Mouse (Mus musculus): ENCODE measurements around the gene Cbwd1. TPM values are rescaled to one million over a fixed set of nuclear protein-coding genes. Genes with fewer than 3 reads are reported as not detected.
"Not testable (repeated sequence)": the region's sequence is repeated elsewhere in the genome, so short reads cannot be mapped to it uniquely, and the experiment has no call there.

Gene Cbwd1
- total RNA-seq, 2 experiments from 2014 or later: 13.8 to 14.8 TPM

DNA sequence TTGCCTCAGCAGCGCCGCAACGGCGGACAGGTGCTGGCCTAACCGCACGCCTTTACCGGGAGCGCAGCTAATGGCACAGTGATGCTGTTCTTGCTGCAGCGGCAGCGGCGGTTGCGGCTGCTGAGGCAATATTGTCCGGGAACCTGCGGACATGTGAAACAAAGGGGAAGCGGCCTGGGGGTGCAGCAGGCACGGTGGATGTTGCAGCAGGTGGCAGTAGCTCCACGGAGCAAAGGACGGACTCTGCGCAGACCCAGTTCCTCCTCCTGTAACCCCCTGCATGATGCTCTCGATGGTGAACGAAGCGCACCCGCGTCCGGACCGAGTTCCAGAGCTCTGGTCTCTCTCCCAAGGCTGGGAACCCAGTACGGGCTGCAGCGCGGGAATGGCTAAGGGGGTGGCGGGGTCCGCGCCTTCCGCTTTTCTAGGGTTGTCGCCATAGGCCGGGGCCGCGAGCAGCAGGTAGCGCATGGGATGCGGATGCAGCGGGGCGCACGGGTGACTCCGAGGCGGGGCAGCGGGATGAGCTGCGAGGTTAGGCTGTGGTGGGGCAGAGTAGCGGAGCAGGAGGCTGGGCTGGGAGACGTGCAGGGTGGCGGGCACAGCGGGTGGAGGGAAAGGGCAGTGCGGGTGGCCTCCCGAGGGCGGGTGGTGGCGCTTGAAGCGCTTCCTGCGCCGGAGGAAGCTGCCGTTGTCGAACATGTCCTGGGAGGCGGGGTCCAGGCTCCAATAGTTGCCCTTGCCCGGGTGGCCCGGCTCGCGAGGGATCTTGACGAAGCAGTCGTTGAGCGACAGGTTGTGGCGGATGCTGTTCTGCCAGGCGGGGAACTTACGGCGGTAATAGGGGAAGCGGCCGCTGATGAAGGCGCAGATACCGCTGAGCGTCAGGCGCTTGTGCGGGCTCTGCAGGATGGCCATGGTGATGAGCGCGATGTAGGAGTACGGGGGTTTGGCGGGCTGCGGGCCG is 61.5 kb downstream of the Cbwd1 start:
- intact Hi-C loops (cut with DNase I): loop anchor here (5.0 kb wide), 2 partner anchors 707 to 772 kb away; partner anchors contain the start of gene Dmrt2
- DNase-seq (ENCODE audit: low spot score in 2 of 2): no peak

DNA sequence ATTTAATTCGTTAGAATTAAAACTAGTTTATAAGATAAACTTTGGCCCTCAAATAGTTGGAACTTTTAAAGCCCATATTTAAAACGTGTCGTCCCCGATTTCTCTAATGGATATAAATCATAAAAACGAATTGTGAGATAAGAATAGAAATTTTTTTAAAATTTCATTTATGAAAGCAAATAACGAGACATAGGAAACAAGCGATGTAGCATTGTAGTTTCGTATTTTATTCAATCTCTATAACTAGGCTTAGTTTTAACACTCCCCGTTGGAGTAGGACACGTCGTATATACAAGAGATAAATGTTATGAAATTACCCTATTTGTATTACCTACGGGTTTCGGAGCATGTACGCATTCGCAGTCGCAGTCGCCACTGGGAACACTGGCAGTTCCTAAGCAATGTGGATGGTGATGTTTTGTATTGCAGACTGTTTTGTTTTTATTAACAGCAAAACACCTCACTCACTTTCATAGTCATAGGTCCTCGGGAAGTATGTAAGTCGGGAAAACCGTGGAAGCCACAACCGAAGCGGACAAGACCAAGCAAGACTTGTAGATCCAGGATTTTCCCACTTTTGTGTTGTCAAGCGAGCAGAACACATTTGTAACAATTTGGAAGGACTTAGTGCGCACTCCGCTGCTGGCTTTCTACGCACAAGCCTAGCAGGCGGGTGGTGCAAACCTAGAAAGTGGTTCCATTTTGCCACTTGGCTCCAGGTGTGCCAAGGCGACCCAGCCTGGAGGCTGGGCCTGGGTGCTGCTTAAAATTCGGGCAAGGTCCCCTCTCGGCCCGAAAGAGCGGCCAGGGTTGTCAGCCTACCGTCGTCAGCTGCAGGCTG is 62.5 kb downstream of the Cbwd1 start:
- DNase-seq (ENCODE audit: low spot score in 2 of 2): peak in 1 of 2 experiments; percentile 17
- intact Hi-C loops (cut with DNase I): loop anchor here (5.0 kb wide), 1 partner anchor 708 kb away; no protein-coding TSS in a partner anchor

DNA sequence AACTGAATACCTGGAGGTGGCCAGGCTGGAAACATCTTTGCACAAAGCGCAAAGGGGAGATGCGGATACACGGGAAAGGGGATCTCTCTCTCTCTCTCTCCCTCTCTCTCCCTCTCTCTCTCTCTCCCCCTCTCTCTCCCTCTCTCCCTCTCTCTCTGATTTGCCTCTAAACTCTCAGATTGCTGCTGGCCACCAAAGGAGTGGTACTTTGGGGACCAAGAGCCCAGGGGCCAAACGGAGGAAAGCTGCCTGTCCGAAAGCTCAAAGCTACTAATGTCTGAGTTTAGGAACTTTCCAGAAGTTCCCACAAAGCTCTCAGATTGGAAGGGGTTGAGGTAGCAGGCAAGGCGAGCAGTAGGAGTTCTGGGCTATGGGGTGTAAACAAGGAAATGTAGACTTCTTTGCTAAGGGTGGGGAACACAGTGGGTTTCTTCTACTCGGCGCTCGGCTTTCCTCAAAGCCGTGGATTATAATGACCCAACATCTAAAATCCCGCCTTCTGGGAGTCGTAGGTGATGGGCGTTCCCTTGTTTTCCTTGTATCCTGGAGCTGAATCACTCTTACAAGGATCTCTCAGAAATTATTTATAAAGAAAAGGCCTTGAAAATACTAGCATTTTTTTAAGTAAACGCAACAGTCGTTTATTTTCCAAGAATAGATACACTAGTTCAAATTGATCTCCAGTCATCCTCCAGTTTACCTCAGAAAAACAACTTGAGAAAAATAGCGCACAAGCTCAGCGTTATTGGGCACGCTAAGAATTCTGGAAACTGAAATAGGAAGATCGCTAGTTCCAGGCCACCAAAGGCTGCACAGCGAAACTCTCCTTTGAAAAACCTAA is 63.3 kb downstream of the Cbwd1 start:
- no peak for DNase-seq (ENCODE audit: low spot score in 2 of 2)
- intact Hi-C loops (cut with DNase I): loop anchor here (5.0 kb wide), 1 partner anchor 709 kb away; no protein-coding TSS in a partner anchor

DNA sequence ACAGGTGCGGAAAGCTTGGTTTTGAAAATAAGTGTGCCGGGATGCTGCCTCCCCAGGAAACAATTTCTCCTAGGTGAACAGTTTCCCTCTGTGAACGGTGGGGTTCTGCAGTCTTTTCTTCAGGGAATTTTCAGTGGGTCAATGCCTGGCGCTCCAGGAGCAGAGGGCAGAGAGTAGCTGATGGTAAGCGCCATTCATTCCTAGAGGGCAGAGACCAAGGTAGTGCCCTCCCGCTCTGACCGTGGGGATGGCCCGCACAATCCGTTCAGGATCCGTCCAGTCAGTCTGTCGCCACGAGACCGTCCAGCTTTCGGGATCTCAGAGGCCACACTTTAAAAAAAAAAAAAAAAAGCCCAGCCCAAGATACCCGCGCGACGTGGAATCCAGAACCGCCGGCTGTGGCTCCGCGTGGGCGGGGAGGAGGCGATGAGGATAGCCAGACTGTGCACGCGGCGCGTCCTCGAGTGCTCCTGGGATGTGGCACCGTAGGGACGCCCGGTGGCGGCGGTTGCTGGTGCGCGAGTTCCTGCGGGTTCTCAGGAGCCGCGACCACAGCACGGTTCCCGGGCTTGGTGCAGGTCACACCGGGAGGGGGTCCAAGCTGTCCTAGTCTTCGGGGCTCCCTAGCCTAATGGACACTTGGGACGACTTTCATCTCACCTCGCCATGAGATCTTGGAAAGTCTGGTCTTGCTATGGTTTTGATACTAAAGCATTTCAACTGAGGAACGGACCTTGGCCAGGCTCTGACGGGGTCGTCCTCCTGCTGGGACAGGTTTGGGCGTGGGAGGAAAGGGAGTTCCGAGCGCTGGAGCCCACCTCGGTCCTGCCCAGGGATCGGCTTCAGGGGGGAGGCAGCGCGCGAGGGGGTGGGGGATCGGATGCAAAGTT is 64.2 kb downstream of the Cbwd1 start:
- DNase-seq (ENCODE audit: low spot score in 2 of 2): no peak
- intact Hi-C loops (cut with DNase I): loop anchor here (5.0 kb wide), 1 partner anchor 710 kb away; no protein-coding TSS in a partner anchor

DNA sequence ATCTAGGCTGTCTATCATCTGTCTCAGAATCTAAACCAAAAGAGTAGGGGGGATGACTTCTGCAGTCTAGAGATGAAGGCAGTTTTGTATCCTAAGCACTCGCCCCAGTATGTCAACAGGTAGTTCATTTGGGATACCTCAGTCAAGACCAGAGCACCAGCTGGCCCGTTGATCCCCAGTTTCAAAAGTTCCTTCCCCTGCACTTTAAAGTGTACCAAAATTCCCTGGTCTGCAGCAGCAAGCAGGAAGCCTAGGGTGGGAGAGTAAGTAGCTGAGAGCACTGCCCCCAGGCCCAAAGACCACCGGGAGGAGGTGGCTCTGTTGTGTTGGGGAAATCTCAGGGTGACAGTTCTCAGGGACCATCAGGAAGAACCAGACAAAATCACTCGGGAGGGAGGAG is 64.9 kb downstream of the Cbwd1 start:
- intact Hi-C loops (cut with DNase I): loop anchor here (5.0 kb wide), 1 partner anchor 711 kb away; no protein-coding TSS in a partner anchor
- DNase-seq (ENCODE audit: low spot score in 2 of 2): no peak

DNA sequence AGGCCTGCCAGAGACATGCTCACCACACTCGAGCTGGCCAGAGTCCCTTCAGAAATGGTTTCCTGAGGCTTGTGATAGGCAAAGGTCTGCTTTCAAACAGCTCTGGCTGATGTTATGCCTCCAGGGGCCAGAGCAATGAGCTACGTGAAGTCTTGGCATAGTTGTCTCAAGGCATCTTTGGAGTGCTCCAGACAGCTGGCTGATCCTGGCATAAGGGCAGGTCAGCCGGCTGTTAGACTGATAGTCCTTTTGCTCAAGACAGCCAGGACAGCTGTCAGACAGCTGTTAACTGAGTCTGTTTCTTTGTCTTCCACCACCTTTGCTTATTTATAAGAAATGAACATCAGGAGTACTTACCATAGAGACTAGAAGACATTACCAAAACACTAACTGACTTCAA is 74.5 kb downstream of the Cbwd1 start:
- intact Hi-C loops (cut with DNase I): loop anchor here (5.0 kb wide), 1 partner anchor 190 kb away; no protein-coding TSS in a partner anchor
- no peak for DNase-seq (ENCODE audit: low spot score in 2 of 2)

DNA sequence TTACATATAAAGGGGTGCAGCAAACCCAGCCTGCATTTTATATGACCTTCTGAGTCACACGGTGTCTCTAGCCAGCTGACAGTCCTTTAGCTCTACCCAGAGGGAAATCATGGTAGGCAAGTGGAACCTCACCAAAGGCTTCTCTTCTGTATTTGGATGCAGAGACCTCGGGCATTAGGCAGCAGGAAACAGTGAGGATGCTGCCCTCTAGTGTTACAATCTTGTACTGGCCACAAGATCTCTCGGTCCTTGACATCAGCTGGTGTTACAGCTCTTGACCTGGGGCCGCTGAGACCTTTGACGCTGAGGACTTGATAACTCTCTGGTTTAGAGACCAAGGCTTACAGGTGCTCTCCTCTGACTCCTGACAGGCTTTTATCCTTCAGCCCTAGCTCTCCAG is 75.9 kb downstream of the Cbwd1 start:
- DNase-seq (ENCODE audit: low spot score in 2 of 2): no peak
- intact Hi-C loops (cut with DNase I): loop anchor here (5.0 kb wide), 1 partner anchor 188 kb away; no protein-coding TSS in a partner anchor

DNA sequence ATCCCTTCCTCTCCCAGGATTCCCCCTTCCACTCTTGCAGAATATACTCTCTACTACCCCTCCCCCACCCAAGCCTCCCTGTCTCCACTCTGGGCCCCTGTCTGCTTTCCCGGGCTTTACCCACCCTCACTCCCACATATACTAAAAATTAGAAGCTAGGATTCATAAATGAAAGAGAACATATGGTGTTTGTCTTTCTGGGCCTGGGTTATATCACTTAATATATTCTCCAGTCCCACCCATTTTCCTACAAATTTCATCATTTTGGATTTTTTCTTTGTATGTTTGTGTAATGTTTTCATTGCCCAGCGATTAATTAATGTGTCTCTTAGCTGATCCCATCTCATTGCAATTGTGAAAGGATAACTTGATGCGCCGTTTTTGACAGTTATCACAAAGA is 80.2 kb downstream of the Cbwd1 start:
- no peak for DNase-seq (ENCODE audit: low spot score in 2 of 2)
- intact Hi-C loops (cut with DNase I): no loop called here

DNA sequence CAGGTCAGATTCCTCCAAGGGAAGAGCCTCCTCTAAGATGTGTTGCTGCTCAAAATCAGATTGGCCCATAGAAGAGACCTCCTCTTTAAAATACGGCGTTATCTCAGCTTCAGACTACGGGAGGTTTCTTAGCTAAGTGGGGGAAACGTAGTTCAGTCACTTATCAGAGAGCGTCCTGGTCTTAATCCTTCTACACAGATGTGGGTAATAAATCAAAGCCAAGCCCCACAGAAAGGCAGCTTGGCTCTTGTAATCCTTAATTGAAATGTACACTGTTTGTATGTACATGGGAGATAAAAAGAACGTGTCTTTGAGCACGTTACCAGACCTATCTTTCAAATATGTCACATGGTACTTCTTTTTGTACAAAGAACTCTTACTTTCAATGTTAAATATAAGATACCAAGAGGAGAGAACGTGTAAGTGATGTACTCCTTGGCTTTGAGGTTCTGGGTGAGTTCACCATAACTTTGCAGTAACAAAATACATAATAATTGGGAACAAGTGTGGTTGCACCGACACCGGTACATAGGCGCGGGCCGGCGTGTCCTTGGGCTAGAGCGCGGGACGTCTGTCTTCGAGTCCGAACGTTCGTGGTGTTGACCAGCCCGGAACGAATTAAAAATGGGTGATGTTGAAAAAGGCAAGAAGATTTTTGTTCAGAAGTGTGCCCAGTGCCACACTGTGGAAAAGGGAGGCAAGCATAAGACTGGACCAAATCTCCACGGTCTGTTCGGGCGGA is 86.1 kb downstream of the Cbwd1 start, which contains the start of gene Gm10053:
TSS of gene Gm10053 (plus strand) at position 558 of the 742 bp plus-strand sequence.
- DNase-seq (ENCODE audit: low spot score in 2 of 2); intact Hi-C loops (cut with DNase I): not testable (repeated sequence)

DNA sequence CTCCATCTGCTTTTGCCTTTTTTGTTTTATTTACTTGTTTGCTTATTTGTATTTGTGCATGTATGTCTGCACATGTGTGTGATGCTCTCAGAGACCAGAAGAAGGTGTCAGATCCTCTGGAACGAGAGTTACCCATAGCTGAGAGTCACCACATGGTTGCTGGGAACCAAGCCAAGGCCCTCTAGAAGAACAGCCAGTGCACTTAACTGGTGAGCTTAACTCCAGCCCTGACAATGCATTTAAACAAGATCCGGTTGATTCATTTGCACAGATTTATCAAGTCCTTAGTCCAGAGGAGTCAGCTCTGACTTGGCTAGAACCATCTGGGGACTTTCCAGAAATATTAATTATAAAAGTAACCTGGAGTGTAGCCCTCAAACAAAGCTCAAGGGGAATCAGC is 87.5 kb downstream of the Cbwd1 start:
- intact Hi-C loops (cut with DNase I): loop anchor here (5.0 kb wide), 3 partner anchors 242 to 592 kb away; partner anchors contain the start of gene Fxn
- DNase-seq (ENCODE audit: low spot score in 2 of 2): no peak

DNA sequence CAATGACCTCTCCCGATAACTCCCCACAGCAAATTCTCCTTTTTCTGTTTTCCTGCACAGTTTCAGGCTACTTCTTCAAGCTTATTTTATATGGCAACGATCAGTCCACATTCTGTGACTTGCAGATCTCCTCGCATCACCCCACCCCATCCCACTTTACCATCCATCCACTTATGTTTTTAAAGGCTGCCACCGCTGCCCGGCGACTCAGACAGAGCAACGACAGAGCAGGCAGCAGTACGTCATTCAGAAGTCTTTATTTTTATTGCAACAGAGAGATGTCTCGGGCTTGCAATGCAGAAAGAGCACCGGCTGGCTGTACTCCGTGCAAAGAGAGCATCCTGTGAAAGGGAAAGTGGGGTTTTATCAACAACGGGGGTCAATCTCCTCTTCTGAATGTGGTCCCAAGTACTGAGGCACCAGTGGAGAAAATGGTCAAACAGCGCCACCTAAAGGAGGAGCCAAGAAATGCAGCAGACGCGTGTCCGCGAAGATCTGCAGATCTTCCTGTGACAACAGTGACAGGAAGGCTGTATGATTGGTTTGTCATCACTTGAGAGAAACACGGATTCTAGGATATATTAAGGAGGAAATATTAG is 90.3 kb downstream of the Cbwd1 start:
- DNase-seq (ENCODE audit: low spot score in 2 of 2): peak; percentile 68 to 70
- intact Hi-C loops (cut with DNase I): loop anchor here (1.0 to 5.0 kb wide), 4 partner anchors 166 to 589 kb away; partner anchors contain the start of gene Fxn

Small RNA genes lying within 50 kb of the gene (microRNA-seq; reads per million reads assigned to microRNA genes)
- not detected for gene Mir3084-1

Other genes with a start within 250 kb of the Cbwd1 start
- 1 to 10 TPM; 3.7 to 7.0 TPM for gene Pgm5, start 99.8 kb downstream of the Cbwd1 start, total RNA-seq (2021)
- gene Gm10053, start 85.9 kb downstream of the Cbwd1 start, total RNA-seq (2021): 100 to 1,000 TPM; 197 to 206 TPM
- gene Foxd4, start 60.4 kb downstream of the Cbwd1 start, total RNA-seq (2021): not detected
- 1 to 10 TPM; 2.3 to 4.6 TPM for gene Dock8, start 37.9 kb upstream of the Cbwd1 start, total RNA-seq (2021)

Data from left cerebral cortex, postnatal 36 days (tissue).